8 mouse cellular contexts compared by ENCODE assay signal in genomic region chr14:30878958-30879571, GRCm38 (mm10). TPM values are rescaled to one million over a fixed set of nuclear protein-coding genes. Genes with fewer than 3 reads are reported as not detected.
DNase-seq lines count a peak whose midpoint lies in the region; ATAC-seq lines count a peak whose summit lies in the region.

Gene Mustn1, plus strand, starts transcription at chr14:30879200.

- no peak for ATAC-seq in stomach, embryonic 15.5 days (ENCODE audit: insufficient read depth, low FRiP score, low read depth)
- no peak for ATAC-seq in midbrain, embryonic 14.5 days (ENCODE audit: low FRiP score, low TSS enrichment)

- no peaks in the 10 kb centered on the region for H3K27me3 ChIP-seq in stomach, embryonic 15.5 days (replicated peaks)
- no peaks in the 10 kb centered on the region for H3K27me3 ChIP-seq in midbrain, embryonic 14.5 days (ENCODE audit: control insufficient read depth, insufficient read depth, low read length)

- 44% methylated on average over 11 of the region's 11 CpGs for WGBS in stomach, embryonic 15.5 days
- WGBS in midbrain, embryonic 14.5 days, result 83% methylated on average over 11 of the region's 11 CpGs

- H3K9ac ChIP-seq in stomach, embryonic 15.5 days, result no peak within 1 kb of the TSS
- H3K9ac ChIP-seq in midbrain, embryonic 14.5 days (replicated peaks; ENCODE audit: low read length), result no peak within 1 kb of the TSS

- peaks cover 13% of the 10 kb centered on the region; the same call in 1 of the 2 replicates for H3K4me1 ChIP-seq in stomach, embryonic 15.5 days
- no peaks in the 10 kb centered on the region for H3K4me1 ChIP-seq in midbrain, embryonic 14.5 days (ENCODE audit: control insufficient read depth, insufficient read depth, low read length)

- H3K4me3 ChIP-seq in stomach, embryonic 15.5 days (replicated peaks), result no peak within 1 kb of the TSS
- no peak within 1 kb of the TSS for H3K4me3 ChIP-seq in midbrain, embryonic 14.5 days (replicated peaks; ENCODE audit: low read depth, low read length)

- no peak for DNase-seq in adrenal gland, postnatal 10 days
- DNase-seq in adrenal gland, postnatal 14 days, result no peak
- DNase-seq in adipocyte (ENCODE audit: low spot score), result peak; percentile 62
- peak; percentile 78 to 91 for DNase-seq in heart, adult 9 months (ENCODE audit: low spot score in 2 of 2)
- DNase-seq in left cerebral cortex, postnatal 25 days (ENCODE audit: low spot score in 2 of 2), result peak; percentile 45 to 66
- no peak for DNase-seq in midbrain, embryonic 14.5 days
- no peak for DNase-seq in adrenal gland, adult 2 months

- H3K9me3 ChIP-seq in stomach, embryonic 15.5 days, result no peaks in the 10 kb centered on the region
- no peaks in the 10 kb centered on the region for H3K9me3 ChIP-seq in midbrain, embryonic 14.5 days (ENCODE audit: control insufficient read depth, low read length)

- H3K36me3 ChIP-seq in stomach, embryonic 15.5 days, result no peaks in the 10 kb centered on the region; the same call in 1 of the 2 replicates
- peaks cover 20% of the 10 kb centered on the region for H3K36me3 ChIP-seq in midbrain, embryonic 14.5 days (ENCODE audit: control insufficient read depth, insufficient read depth, low read length)

- H3K27ac ChIP-seq in stomach, embryonic 15.5 days, result peak within 1 kb of the TSS; percentile 71
- no peak within 1 kb of the TSS for H3K27ac ChIP-seq in midbrain, embryonic 14.5 days (replicated peaks; ENCODE audit: low read depth, low read length)

- intact Hi-C loops in left cerebral cortex, postnatal 25 days (cut with DNase I), result no loop called here

- no peak within 1 kb of the TSS for H3K4me2 ChIP-seq in stomach, embryonic 15.5 days
- no peak within 1 kb of the TSS for H3K4me2 ChIP-seq in midbrain, embryonic 14.5 days (ENCODE audit: low read length)

RNA-seq across cellular contexts. Expression of gene Mustn1, which starts in this region (rescaled TPM):
- 10 to 100 TPM; 11.1 to 11.6 TPM for total RNA-seq in adrenal gland, postnatal 10 days (2021)
- total RNA-seq in adrenal gland, postnatal 14 days (2021), result 4.4 and 6.2 TPM in 2 replicates
- 1 to 10 TPM; 3.1 to 3.8 TPM for total RNA-seq in left cerebral cortex, postnatal 25 days (2021)
- polyA plus RNA-seq in stomach, embryonic 15.5 days (2015; fragmentation: Nextera tagmentation; extraction: Ambion mirVana), result 6.0 and 6.6 TPM in 2 replicates
- polyA plus RNA-seq in midbrain, embryonic 14.5 days (2014; fragmentation: Nextera tagmentation; extraction: Ambion mirVana), result 0.18 and 0.34 TPM in 2 replicates
- total RNA-seq in adrenal gland, adult 2 months (2021), result 1 to 10 TPM; 1.8 to 5.3 TPM
- polyA plus RNA-seq in adrenal gland, adult 2 months (2012; rRNA removed), result 3.6 and 3.8 TPM in 2 replicates

Comparison
In these comparisons a context has a peak if more than half of its experiments do, and no peak if none do; other contexts are left out.
1. DNase-seq: peak in adipocyte (single experiment), heart, adult 9 months (2 of 2) and left cerebral cortex, postnatal 25 days (2 of 2); none in adrenal gland, postnatal 10 days (single experiment), adrenal gland, postnatal 14 days (single experiment), midbrain, embryonic 14.5 days (single experiment) and adrenal gland, adult 2 months (single experiment).